Mouse (Mus musculus) left cerebral cortex, postnatal 4 days (tissue): ENCODE results near the gene Abca12. TPM values are rescaled to one million over a fixed set of nuclear protein-coding genes. Genes with fewer than 3 reads are reported as not detected.

Experiments used
- DNase-seq: peaks from one replicate; pipeline ENCODE4 v3.0.0-alpha.2; 2022
- intact Hi-C: fragments of 180-260 bp; cut with DNase I; formaldehyde crosslinking; loops from one replicate; pipeline ENCODE4 v1.15.1; 2025
- total RNA-seq, 2 experiments: library from RNA; stranded (reverse); gene quantifications; 2 replicates each; pipeline ENCODE4 v1.2.3; 2021

The Abca12 gene
- total RNA-seq, result under 1 TPM; 0.06 to 0.26 TPM

DNA sequence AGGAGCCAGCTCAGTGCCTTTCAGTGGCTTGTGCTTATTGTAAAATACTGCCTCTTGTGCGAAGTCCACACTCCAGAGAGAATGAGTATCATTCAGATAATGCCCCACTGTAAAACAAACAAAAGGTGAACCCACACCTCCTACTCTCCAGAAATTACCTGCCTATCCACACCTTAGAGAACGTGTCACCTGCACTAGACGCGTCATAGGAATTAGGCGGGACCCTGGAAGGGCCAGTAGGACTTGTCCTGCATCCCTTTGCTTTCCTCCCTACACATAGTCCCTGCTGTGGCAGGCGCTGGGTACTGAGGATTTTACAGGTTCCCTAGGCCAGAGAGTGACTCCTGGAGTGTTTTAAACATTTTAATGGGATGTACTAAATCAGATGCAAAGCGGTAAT lies at the start of gene Abca12:
Gene Abca12, minus strand, starts transcription at position 101 of the 400 bp plus-strand sequence.
- DNase-seq, result no peak
- intact Hi-C loops, result no loop called here

DNA sequence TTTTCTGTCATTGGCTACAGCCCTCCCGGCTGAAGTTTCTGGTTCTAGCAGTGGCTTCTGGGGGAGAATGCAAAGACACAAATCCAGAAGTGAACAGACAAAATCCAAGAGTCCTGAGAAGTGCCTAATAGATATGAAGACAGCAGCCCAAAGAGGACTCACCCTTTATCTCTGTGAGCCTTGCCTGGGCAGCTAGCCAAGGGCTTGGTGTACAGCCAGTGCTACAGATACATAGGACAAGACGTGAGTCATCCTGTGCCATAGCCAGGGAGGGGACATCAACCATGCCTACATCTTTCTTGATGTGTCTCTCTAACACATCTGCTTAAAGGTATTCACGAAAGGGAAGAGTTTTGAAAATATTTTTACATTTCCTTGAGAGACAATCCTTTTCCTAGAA lies 43.3 kb upstream of the Abca12 start:
- intact Hi-C loops, result no loop called here
- DNase-seq, result peak; percentile 29

DNA sequence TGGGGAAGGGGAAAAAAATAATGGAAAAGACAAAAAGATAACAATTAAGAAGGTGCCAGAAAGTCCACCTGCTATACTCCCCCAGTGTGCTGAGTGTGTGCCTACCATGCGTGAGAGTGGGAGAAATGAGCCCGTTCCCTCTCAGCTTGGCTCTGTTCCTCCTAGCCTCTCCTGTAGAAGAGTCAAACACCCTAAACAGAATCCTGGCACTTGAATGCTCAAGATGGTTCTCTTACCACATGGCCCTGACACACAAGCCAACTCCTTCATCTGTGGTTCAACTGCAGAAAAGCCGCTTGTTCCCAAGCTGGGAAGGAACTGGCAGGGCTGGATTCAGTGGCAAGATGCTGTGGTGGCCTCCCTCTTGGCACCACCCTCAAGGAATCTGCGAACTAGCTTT lies 32.7 kb upstream of the Abca12 start:
- intact Hi-C loops, result no loop called here
- peak; percentile 2 for DNase-seq

DNA sequence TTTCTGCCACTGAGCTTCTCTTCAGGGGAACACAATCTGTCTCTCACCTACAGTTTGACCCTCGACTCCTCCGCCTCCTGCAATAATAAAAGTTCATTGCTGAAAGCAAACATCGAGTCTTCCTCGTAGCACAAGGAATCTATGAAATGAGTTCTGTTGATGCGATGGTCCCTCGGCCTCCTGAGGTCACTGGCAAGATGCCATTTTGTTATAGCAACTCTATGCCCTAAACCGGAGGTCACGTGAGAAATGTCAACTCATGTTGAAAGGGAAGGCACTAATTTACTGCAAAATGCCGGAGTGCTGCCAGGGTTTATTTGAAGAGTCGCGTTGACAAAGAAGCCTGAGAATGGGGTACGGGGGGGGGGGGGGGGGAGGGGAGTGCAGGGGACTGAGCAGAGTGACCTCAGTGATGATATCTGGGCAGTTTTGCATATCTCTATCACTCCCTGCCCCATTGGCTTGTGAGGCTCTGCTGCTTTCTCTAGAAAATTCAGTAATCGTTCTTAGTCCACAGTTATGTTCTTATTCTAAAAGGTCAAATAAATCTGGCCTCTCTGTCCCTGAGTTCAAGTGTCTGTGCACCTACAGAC lies 7.1 kb upstream of the Abca12 start:
- DNase-seq, result no peak
- intact Hi-C loops, result no loop called here

DNA sequence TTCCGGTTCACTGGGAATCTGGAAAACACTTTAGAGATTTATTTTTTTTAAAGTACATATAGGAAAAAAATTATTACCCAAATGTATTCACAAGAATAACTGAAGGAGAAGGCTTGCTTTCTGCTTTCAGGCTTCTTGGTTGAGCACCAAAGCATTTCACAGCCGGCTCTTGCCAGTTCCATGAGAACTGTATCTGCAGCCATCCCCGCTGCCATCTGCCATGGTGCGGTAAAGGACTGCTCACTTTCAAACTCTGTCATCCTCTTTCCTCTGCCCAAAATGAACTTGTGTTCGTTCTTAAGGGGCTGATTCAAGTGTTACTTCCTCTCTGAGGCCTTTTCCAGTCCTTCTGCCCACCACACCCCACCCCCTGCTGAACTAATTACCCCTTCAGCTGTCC lies 3.8 kb upstream of the Abca12 start:
- no peak for DNase-seq
- intact Hi-C loops, result no loop called here

DNA sequence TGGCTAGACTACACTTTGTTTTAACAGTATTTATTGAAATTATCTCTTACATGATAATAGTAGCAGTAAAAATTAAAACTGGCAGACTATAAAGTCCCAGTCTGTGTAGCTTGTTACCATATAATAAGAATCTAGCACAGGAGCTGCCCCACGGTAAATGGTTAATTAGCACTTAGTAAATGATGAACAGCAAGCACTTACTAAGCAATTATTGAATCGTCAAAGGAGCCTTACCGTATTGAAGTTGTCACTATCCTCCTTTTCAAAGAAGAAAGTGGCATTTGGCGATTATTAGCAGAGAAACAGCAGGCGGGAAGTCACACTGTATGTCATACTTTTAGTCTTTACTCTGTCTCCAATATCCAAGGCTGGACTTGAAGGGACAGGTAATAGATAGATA lies 3.2 kb upstream of the Abca12 start:
- no peak for DNase-seq
- intact Hi-C loops, result no loop called here

DNA sequence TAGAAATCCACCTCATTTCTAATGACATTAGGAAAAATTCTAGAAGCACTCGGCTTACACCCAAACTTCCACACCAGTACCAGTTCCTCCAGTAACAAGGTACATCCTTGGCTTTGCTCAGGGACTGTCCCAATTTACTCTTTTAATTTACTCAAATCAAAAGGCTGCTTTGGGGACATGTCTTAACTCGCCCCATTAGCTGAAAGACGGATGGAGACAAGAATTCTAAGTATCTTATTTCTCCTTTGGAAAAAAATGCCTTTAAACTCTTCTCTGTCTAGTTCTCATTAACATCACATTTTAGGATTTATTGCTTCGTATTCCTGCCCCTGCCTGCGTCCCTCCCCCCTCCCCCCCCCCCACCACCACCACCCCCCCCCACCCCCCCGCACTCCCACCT lies 626 bp downstream of the Abca12 start:
- intact Hi-C loops, result no loop called here
- no peak for DNase-seq

DNA sequence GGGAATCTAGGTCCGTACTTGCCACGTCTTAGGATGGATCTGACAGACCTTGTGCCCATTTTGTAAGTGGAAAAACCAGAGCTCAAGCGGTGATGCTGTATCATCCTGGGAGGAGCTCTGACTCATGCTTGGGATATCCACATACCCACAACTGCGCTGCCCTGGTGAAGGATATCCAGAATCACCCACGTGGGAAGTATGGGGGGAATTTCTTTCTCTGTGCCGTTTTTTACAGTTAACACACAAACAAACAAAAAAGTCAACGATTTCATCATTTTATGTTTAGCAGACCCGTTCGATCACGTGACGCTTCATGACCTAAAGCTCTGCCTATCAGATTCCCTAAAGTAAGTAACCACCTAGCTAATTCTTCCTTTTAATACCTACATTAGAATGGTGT lies 1.6 kb downstream of the Abca12 start:
- intact Hi-C loops, result no loop called here
- no peak for DNase-seq

DNA sequence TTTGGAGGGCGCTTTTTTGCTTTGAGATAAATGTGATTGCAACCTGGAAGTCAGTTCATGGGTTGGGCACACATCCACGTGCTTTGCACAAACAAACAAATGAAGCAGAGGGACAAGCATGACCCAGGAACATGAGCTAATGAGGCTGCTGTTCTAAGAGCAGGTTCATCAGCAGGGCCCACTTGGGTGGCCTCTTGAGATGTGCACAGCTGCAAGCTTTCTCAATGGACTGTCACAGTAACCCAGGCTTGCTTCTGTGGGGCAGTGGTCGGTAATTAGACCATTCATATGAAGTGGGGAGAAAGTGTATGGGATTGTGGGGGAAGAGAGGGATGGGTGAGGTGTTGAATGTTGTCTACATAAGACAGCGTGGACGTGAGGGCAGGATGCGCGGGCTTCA lies 7.0 kb downstream of the Abca12 start:
- DNase-seq, result no peak
- intact Hi-C loops, result no loop called here

DNA sequence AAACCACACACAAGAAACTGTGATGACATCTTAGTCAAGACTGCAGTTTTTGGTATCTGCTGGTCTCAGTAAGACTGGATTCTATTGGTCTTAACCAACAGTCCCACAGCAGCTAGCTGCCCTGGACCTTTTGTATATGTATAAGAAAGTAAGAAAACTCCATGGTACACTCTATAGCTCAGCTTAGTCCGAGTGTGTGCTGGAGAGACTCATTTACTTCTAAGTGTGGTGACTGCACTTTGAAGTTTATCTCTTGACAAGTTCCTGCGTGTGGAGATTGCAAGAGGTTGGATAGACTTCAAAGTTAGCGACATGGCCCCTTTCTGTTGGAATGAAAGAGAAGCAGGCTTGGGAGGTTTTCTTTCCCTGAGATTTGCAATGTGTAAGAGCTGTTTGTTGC lies 17.1 kb downstream of the Abca12 start:
- no peak for DNase-seq
- intact Hi-C loops, result no loop called here

DNA sequence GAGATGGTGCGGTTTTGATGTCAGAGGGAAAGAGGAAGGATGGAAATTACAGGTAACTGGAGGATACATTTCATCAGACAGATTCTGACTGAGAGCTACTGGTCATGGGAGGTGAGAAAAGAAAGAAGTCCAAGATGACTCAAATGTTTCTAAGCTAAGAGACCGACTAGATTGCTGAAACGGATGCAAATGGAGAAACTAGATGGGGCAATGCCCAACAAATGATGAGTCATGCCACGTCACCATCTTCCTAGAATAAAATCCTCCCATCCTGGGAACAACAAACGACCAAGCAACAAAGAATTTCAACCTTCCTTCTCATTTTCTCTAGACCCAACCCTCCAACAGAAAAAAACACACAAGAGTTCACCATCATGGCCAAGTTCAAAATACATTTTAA lies 18.6 kb downstream of the Abca12 start:
- intact Hi-C loops, result no loop called here
- no peak for DNase-seq

DNA sequence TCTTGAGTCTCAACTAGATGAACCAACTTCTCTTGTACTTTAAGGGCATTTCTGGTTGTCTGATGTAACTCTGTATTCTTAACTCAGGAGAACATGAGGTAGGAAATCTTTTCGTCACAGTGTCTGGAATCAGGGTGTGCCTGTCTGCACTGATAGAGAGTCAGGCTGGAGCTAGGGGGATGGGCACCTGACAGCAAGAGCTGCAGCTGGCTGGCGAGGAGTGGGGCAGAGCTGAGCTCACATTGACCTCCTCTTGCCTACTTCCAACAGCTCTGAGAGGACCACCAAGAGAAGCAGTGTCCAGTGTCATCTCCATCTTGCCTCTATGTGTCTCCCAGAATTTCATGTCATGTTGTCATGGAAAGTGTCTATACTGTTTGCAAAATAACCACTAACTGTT lies 20.5 kb downstream of the Abca12 start:
- intact Hi-C loops, result no loop called here
- no peak for DNase-seq

DNA sequence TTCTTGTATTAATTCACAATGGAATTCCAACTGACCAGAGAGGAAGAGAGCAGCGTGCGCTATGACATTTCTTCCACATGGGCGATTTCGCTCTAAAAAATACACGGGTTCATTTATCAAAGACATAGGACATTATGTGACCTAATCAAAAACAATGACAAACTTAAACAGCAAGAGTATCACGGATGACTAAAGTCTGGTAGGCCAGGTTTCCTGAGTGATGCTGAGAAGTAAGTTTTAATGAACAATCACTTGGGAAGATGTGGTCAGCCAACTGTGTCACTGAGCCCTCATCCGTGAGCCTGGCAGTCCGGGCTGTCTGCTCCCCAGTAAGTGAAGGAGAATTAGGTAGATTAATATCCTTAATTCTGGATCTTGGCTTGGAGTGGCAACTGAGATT lies 21.2 kb downstream of the Abca12 start:
- intact Hi-C loops, result no loop called here

DNA sequence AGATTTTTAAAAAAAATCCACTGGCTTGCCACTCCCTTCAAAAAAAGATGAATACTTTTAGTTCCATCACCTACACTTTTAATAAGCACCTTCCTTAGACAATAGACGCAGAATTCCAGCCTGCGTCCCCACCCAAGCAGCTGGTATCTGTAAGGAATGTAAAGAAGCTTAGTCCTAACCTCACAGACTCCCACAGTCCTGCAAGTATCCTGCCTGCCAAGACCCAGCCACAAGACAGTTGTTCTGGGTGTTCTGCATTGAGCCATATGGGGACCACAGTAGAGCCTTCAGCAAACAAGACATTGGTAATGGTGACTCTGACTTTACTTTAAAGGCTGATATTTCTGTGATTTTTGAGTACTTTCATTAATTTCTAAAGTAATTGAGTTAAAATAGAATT lies 22.2 kb downstream of the Abca12 start:
- intact Hi-C loops, result no loop called here
- no peak for DNase-seq

More for the DNA sequence above, 21.2 kb downstream of the Abca12 start:
- DNase-seq, result no peak

DNA sequence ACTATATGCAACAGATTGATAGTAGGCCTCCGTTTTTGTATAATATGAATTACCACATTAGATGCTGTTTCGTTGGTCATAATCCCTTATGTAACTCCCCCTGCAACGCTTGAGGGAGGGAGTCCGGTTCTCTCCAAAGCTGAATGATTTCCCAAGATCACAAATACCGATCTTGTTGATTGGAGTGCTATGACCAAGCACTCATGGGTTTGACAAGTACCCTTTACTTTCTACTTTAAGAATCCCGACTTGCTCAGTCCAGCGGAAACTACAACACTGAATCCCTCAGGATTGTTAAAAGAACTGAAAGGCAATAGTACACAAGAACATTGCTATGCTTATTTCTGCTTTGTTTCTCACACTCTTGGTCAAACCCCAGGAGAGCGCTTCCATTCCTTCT lies 28.1 kb downstream of the Abca12 start:
- intact Hi-C loops, result no loop called here
- no peak for DNase-seq

DNA sequence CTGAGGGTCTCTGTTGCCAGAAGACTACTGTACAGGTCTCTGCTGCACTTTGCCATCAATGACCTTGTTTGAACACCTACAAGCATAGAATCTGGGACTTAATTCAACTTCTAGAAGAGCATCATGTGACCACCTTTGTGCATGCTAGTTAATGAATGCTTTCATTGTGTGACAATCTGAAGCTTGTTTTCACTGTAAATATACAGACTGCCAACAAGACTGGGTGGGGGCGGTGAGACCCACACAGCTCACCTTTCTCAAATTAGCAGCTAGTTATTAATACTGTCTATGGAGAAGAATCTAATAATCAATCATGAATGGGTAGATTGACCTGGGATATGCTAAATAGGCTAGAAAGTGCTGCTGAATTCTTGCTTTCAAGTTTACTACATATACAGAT lies 30.6 kb downstream of the Abca12 start:
- intact Hi-C loops, result no loop called here
- no peak for DNase-seq

DNA sequence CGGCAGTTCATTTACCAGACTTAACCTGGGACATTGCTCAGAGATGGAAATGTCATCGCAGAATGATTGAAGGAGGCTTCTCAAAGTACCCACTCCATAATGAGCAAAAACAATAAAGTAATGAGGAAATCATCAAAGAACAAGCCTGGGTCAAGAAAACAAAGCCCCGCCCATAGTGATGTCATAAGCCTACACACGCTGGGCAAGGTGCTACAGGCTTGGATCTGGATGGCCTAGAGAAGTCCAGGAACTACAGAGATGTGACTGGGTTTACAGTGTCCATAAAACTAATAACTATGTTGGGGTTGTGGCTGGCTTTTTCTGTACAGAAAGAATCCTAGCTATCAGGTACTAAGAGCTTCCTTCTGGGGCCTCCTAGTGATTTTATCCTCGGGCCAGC lies 41.6 kb downstream of the Abca12 start:
- intact Hi-C loops, result no loop called here
- DNase-seq, result no peak

DNA sequence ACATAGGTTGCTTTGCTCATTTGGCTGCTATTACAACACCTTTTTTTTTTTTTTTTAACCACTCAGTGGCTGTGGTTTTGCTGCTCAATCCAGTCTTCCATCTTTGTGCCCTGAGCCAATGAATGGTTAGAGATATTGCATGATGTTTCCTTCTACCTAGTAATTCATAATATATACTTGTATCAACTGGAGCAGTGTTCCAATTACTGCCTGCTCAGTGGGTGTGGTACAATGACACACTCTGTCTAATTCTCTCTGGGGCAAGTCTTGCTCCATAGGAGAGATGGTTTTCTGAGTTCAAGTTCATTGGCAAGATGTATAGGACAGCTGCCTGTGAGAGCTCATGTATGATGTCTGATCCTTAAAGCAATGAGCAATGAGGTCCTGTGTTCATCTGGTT lies 44.4 kb downstream of the Abca12 start:
- no peak for DNase-seq
- intact Hi-C loops, result no loop called here

DNA sequence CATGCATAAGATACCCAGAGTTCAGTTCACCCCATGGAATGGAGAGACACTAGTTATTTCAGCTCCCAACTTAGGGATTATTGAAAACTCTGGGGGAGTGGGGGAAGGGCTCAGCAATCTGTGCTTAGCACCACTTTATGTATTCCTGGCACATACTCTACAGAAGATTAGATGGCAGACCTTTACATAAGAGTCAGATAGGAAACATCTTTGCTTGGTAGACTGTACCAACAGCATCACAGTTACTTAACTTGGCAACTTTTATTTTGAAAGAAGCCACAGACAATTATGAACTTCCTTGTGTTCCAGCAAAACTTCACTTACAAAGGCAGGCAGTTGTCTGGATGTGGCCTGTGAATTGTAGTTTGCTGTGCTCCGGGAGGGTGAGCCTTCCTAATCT lies 46.9 kb downstream of the Abca12 start:
- intact Hi-C loops, result no loop called here
- no peak for DNase-seq

DNA sequence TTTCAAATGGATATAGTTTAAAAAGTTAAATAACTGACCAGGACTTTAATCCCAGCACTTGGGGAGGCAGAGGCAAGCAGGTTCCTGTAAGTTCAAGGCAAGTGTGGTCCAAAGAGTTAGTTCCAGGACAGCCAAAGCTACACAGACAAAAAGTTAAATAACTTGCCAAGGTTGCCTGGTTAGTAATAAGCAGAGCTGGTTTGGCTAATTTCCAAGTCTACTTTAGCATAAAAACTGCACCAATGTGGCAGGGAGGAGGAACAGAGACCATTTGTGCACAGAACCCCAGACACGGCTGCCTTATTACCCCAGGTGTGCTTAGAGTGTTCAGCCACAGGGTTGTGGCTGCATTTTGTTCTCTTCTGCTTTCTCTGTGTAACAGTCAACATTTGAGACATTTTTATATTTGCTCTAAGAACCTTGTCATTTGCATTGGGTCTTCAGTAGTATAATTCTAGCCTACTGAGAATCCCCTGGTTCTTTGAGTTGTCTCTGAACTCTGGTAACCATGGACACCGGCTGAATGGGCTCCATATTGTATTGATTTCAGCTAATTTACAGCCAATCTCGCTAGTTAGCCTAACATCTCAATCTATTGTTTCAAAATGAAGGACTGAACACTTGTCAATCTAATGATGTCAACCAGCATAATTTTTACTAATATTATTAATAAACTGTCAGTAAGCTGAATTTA lies 71.7 kb downstream of the Abca12 start:
- intact Hi-C loops, result no loop called here
- DNase-seq, result no peak

DNA sequence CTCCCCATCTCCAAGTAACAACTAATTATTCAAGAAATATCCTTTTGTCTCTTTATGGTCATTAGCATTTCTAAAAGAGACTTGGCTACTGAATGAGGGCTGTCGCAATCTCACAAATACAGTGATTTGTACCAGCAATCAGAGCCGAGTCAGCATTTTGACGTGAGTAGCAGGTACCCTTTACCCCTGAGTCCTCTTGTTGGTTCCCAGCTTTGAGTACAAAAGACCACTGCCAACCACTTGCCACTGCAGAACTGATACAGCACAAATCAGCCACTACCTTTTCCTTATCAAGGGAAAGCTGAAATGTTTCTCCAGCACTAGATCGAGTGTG lies 72.5 kb downstream of the Abca12 start:
- intact Hi-C loops, result no loop called here
- DNase-seq, result no peak

DNA sequence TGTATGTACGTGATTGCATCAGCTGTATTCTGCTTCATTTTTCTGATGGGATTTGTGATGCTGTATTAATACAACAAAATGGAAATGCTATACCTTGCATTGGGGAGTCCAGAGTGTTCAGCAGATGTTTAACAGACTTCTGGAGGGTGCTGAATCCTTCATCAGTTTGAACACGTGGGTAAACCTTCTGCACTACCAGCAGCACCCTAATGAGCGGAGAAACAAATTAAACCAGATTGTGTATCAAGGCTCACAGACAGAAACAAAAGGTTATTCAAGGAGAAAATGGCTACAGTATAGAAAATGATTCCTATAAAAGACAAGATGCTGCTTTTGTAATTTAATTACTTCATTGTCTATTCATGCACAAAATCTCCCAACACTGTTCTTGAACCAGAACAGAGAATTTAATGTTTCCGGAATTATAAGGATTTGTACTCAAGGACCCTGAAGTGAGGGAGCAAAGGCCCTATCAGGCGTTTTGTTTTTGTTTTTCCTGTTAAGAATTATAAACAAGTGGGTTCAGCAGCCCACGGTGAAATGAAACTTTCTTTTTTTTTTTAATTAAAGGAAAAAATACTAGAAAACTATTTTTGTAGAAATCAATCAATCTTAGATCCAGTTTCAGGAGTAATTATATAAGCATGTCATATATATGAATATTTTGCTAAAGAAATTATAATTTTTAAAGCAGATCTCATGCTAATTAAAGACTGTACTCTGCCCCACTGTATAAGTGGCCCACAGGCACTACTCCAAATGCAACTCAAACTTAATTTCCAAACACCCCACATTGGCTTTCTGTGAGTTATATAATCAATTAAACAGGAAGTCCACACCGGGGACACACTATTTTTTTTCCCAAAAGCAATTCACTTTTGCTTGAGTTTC lies 73.1 kb downstream of the Abca12 start:
- intact Hi-C loops, result no loop called here
- no peak for DNase-seq
